ENCODE assay signal across 21 mouse cellular contexts in the genomic region with DNA sequence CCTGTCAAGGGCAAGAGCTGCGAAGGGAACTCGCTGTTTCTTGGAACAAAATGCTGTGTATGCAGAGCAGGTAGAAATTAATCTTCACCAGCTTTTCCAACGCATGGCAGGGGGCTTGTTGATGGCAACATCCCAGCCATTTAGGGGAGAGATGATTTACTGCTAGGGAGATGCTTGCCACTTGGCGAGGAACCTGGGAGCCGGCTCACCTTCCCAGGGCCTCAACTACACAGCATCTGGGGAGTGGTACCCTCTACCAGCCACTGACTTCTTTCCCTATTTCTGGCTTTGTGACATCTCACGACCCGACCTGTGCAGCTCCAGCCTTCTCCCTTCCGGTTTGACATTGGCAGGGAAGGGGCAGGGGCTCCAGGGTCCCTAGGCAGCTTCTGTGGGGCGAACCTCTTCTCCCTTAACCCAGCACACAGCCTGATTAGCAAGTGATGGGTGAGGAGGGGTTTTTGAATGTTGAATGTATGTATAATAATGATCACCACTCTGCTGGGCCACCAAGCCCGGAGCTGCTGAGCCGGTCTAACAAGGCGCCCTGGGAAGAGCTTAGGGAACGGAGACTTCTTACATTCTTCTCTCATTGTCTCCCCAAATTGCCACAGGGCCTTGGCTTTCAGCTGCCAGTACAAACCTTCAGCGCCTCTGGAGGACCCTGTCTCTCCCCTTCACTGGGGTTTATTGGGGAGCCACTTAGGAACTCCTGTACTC. TPM values are rescaled to one million over a fixed set of nuclear protein-coding genes. Genes with fewer than 3 reads are reported as not detected.
DNase-seq lines count a peak whose midpoint lies in the region; ATAC-seq and TF ChIP-seq lines count a peak whose summit lies in the region.
"Had no signal": no experiment of that assay in that cellular context is flagged by ENCODE, and none has a peak within 500 bp of the region (broad histone marks: within the 10 kb centered on the region; RNA-seq: fewer than 3 reads in every experiment).

No protein-coding gene starts in this region.

- no peak overlapping the region for H3K9ac ChIP-seq in midbrain, embryonic 12.5 days (replicated peaks)
- H3K9ac ChIP-seq in midbrain, postnatal 0 days (replicated peaks; ENCODE audit: low read length, poor library complexity, severe bottlenecking), result no peak overlapping the region
- H3K9ac ChIP-seq in hindbrain, embryonic 13.5 days, result peak overlapping the region; percentile 66; the same call in 1 of the 2 replicates
- H3K9ac ChIP-seq in stomach, postnatal 0 days (ENCODE audit: low read length), result no peak overlapping the region
- no peak overlapping the region for H3K9ac ChIP-seq in kidney, embryonic 16.5 days (replicated peaks; ENCODE audit: low read length)
- H3K9ac ChIP-seq: forebrain, embryonic 15.5 days had no signal

- no peaks in the 10 kb centered on the region for H3K9me3 ChIP-seq in midbrain, embryonic 12.5 days
- no peaks in the 10 kb centered on the region for H3K9me3 ChIP-seq in midbrain, postnatal 0 days (ENCODE audit: low read length)
- H3K9me3 ChIP-seq in hindbrain, embryonic 13.5 days, result no peaks in the 10 kb centered on the region
- no peaks in the 10 kb centered on the region for H3K9me3 ChIP-seq in stomach, postnatal 0 days (ENCODE audit: control insufficient read depth, low read length)
- H3K9me3 ChIP-seq in kidney, embryonic 16.5 days (ENCODE audit: low read length), result no peaks in the 10 kb centered on the region
- H3K9me3 ChIP-seq: forebrain, embryonic 15.5 days; heart, embryonic 15.5 days had no signal

- WGBS in midbrain, embryonic 12.5 days, result 3% methylated on average over 14 of the region's 14 CpGs
- WGBS in midbrain, postnatal 0 days, result 6% methylated on average over 14 of the region's 14 CpGs
- WGBS in hindbrain, embryonic 13.5 days, result 3% methylated on average over 14 of the region's 14 CpGs
- WGBS in stomach, postnatal 0 days, result 30% methylated on average over 14 of the region's 14 CpGs
- 31% methylated on average over 14 of the region's 14 CpGs for WGBS in kidney, embryonic 16.5 days

- peaks cover 96% of the 10 kb centered on the region for H3K27me3 ChIP-seq in midbrain, embryonic 12.5 days
- peaks cover 77% of the 10 kb centered on the region for H3K27me3 ChIP-seq in midbrain, postnatal 0 days (ENCODE audit: insufficient read depth, low read length)
- H3K27me3 ChIP-seq in hindbrain, embryonic 13.5 days, result peaks cover 95% of the 10 kb centered on the region
- H3K27me3 ChIP-seq in stomach, postnatal 0 days (ENCODE audit: control insufficient read depth, insufficient read depth, low read length), result peaks cover 43% of the 10 kb centered on the region
- peaks cover 93% of the 10 kb centered on the region for H3K27me3 ChIP-seq in kidney, embryonic 16.5 days (ENCODE audit: insufficient read depth, low read length)
- H3K27me3 ChIP-seq: CH12.LX had no signal

- no peak overlapping the region for H3K27ac ChIP-seq in midbrain, embryonic 12.5 days (replicated peaks)
- no peak overlapping the region for H3K27ac ChIP-seq in midbrain, postnatal 0 days (ENCODE audit: low read depth, low read length)
- peak overlapping the region; percentile 82 for H3K27ac ChIP-seq in hindbrain, embryonic 13.5 days
- no peak overlapping the region for H3K27ac ChIP-seq in stomach, postnatal 0 days (replicated peaks)
- no peak overlapping the region for H3K27ac ChIP-seq in kidney, embryonic 16.5 days (ENCODE audit: low read length)
- H3K27ac ChIP-seq: forebrain, embryonic 15.5 days; gastrocnemius, adult 2 months; heart, embryonic 15.5 days; kidney, postnatal 0 days had no signal

- H3K36me3 ChIP-seq in midbrain, embryonic 12.5 days, result no peaks in the 10 kb centered on the region
- H3K36me3 ChIP-seq in midbrain, postnatal 0 days (ENCODE audit: insufficient read depth, low read length), result no peaks in the 10 kb centered on the region
- no peaks in the 10 kb centered on the region for H3K36me3 ChIP-seq in hindbrain, embryonic 13.5 days
- no peaks in the 10 kb centered on the region for H3K36me3 ChIP-seq in stomach, postnatal 0 days (ENCODE audit: control insufficient read depth, insufficient read depth, low read length)
- no peaks in the 10 kb centered on the region for H3K36me3 ChIP-seq in kidney, embryonic 16.5 days (ENCODE audit: insufficient read depth, low read length)
- H3K36me3 ChIP-seq: forebrain, embryonic 15.5 days; heart, embryonic 15.5 days had no signal

- 0 out of 2 replicates have a peak overlapping the region, but pooled peaks have one; percentile 4 for H3K4me3 ChIP-seq in midbrain, embryonic 12.5 days
- no peak overlapping the region for H3K4me3 ChIP-seq in midbrain, postnatal 0 days (ENCODE audit: low read depth, low read length)
- peak overlapping the region; percentile 35; the same call in 1 of the 2 replicates for H3K4me3 ChIP-seq in hindbrain, embryonic 13.5 days
- no peak overlapping the region for H3K4me3 ChIP-seq in stomach, postnatal 0 days (ENCODE audit: low read depth, low read length)
- no peak overlapping the region for H3K4me3 ChIP-seq in kidney, embryonic 16.5 days (ENCODE audit: low read length)

- peaks cover 14% of the 10 kb centered on the region for H3K4me1 ChIP-seq in midbrain, embryonic 12.5 days
- H3K4me1 ChIP-seq in midbrain, postnatal 0 days (ENCODE audit: insufficient read depth, low read length), result no peaks in the 10 kb centered on the region
- peaks cover 27% of the 10 kb centered on the region for H3K4me1 ChIP-seq in hindbrain, embryonic 13.5 days (replicated peaks)
- peaks cover 3% of the 10 kb centered on the region; the same call in 1 of the 2 replicates for H3K4me1 ChIP-seq in stomach, postnatal 0 days (replicated peaks; ENCODE audit: control insufficient read depth, insufficient read depth)
- H3K4me1 ChIP-seq in kidney, embryonic 16.5 days (ENCODE audit: insufficient read depth, low read length), result peaks cover 20% of the 10 kb centered on the region

- no peak overlapping the region for H3K4me2 ChIP-seq in midbrain, embryonic 12.5 days (replicated peaks)
- H3K4me2 ChIP-seq in midbrain, postnatal 0 days (ENCODE audit: low read depth, low read length, poor library complexity, severe bottlenecking), result no peak overlapping the region
- H3K4me2 ChIP-seq in hindbrain, embryonic 13.5 days, result peak overlapping the region; percentile 51
- no peak overlapping the region for H3K4me2 ChIP-seq in stomach, postnatal 0 days (replicated peaks; ENCODE audit: low read depth)
- H3K4me2 ChIP-seq in kidney, embryonic 16.5 days (replicated peaks; ENCODE audit: low read depth, low read length), result no peak overlapping the region

- no peak for TF ChIP-seq EP300 in stomach, postnatal 0 days (optimal IDR thresholded peaks at IDR 0.05)

- TF ChIP-seq CTCF in midbrain, postnatal 0 days (IDR thresholded peaks at IDR 0.05), result no peak
- TF ChIP-seq CTCF in stomach, postnatal 0 days (IDR thresholded peaks at IDR 0.05; ENCODE audit: low read depth), result no peak

- no peak for ATAC-seq in midbrain, embryonic 12.5 days (ENCODE audit: low FRiP score, low read depth)
- ATAC-seq in midbrain, postnatal 0 days (ENCODE audit: low FRiP score), result no peak
- ATAC-seq in hindbrain, embryonic 13.5 days (ENCODE audit: low FRiP score), result no peak
- no peak for ATAC-seq in stomach, postnatal 0 days (ENCODE audit: low FRiP score, low TSS enrichment)
- ATAC-seq in kidney, embryonic 16.5 days (ENCODE audit: low FRiP score, low TSS enrichment), result no peak
- ATAC-seq: forebrain, embryonic 15.5 days had no signal

- DNase-seq in cerebellum, postnatal 10 days, result peak; percentile 18 to 28
- no peak for DNase-seq in cerebellum, postnatal 36 days
- DNase-seq in midbrain, postnatal 0 days (ENCODE audit: low spot score), result no peak
- DNase-seq in stomach, postnatal 0 days (ENCODE audit: low spot score), result peak; percentile 15
- no peak for DNase-seq in adrenal gland, postnatal 14 days
- DNase-seq: cerebellum, postnatal 25 days; gastrocnemius, adult 2 months; heart, adult 11 months; lung, adult 2 months; lung, postnatal 4 days; right cerebral cortex, postnatal 14 days had no signal

RNA-seq across cellular contexts. Expression of gene Evx1, which starts 4.3 kb away (rescaled TPM):
- polyA plus RNA-seq in midbrain, embryonic 12.5 days (2016; fragmentation: Nextera tagmentation; extraction: Ambion mirVana), result 0.81 and 0.82 TPM in 2 replicates
- 1.0 and 2.2 TPM in 2 replicates for total RNA-seq in midbrain, postnatal 0 days (2014; rRNA removed)
- 0.85 and 1.0 TPM in 2 replicates for polyA plus RNA-seq in midbrain, postnatal 0 days (2015; fragmentation: Nextera tagmentation; extraction: Ambion mirVana)
- 3.5 and 3.7 TPM in 2 replicates for polyA plus RNA-seq in hindbrain, embryonic 13.5 days (2015; fragmentation: Nextera tagmentation; extraction: Ambion mirVana)
- not detected in 2 replicates for polyA plus RNA-seq in stomach, postnatal 0 days (2015; fragmentation: Nextera tagmentation; extraction: Ambion mirVana)
- polyA plus RNA-seq in kidney, embryonic 16.5 days (2015; fragmentation: Nextera tagmentation; extraction: Ambion mirVana), result not detected in 2 replicates
- total RNA-seq in adrenal gland, postnatal 14 days (2021), result not detected in 2 replicates
- total RNA-seq: CH12.LX; gastrocnemius, adult 2 months; left cerebral cortex, postnatal 10 days; liver, adult 2 months; monocyte, adult 5-6 weeks had no signal
- polyA plus RNA-seq: forebrain, embryonic 15.5 days; heart, embryonic 15.5 days; kidney, postnatal 0 days; liver, adult 2 months; lung, adult 2 months had no signal

RNA-seq across cellular contexts. Expression of gene Hoxa13, which starts 56.9 kb away (rescaled TPM):
- not detected in 2 replicates for polyA plus RNA-seq in midbrain, embryonic 12.5 days (2016; fragmentation: Nextera tagmentation; extraction: Ambion mirVana)
- not detected in 2 replicates for total RNA-seq in midbrain, postnatal 0 days (2014; rRNA removed)
- not detected in 2 replicates for polyA plus RNA-seq in midbrain, postnatal 0 days (2015; fragmentation: Nextera tagmentation; extraction: Ambion mirVana)
- polyA plus RNA-seq in hindbrain, embryonic 13.5 days (2015; fragmentation: Nextera tagmentation; extraction: Ambion mirVana), result not detected in 2 replicates
- polyA plus RNA-seq in stomach, postnatal 0 days (2015; fragmentation: Nextera tagmentation; extraction: Ambion mirVana), result not detected in 2 replicates
- polyA plus RNA-seq in kidney, embryonic 16.5 days (2015; fragmentation: Nextera tagmentation; extraction: Ambion mirVana), result 0.15 TPM in 2 replicates
- not detected in 2 replicates for total RNA-seq in adrenal gland, postnatal 14 days (2021)
- total RNA-seq: left cerebral cortex, postnatal 10 days; liver, adult 2 months; monocyte, adult 5-6 weeks had no signal
- polyA plus RNA-seq: forebrain, embryonic 15.5 days; heart, embryonic 15.5 days; kidney, postnatal 0 days; liver, adult 2 months; lung, adult 2 months had no signal

Comparison
In these comparisons a context has a peak if more than half of its experiments do, and no peak if none do; other contexts are left out.
1. DNase-seq: peak in cerebellum, postnatal 10 days (2 of 2) and stomach, postnatal 0 days (single experiment); none in cerebellum, postnatal 36 days (0 of 2), midbrain, postnatal 0 days (single experiment) and adrenal gland, postnatal 14 days (single experiment).
2. H3K4me3 ChIP-seq: peak in midbrain, embryonic 12.5 days (single experiment) and hindbrain, embryonic 13.5 days (single experiment); none in midbrain, postnatal 0 days (single experiment), stomach, postnatal 0 days (single experiment) and kidney, embryonic 16.5 days (single experiment).